Mouse (Mus musculus) adrenal gland, postnatal 25 days (tissue): ENCODE measurements at regions not wholly inside any gene's neighbourhood (a gene's known extent, or its start where the extent isn't known, plus 50 kb on each side); places are given as distances from the start of the nearest gene placed in this dataset.

Experiments
- DNase-seq: peaks from one replicate; pipeline ENCODE4 v3.0.0; 2021; ENCODE audit warnings: mixed read lengths

DNA sequence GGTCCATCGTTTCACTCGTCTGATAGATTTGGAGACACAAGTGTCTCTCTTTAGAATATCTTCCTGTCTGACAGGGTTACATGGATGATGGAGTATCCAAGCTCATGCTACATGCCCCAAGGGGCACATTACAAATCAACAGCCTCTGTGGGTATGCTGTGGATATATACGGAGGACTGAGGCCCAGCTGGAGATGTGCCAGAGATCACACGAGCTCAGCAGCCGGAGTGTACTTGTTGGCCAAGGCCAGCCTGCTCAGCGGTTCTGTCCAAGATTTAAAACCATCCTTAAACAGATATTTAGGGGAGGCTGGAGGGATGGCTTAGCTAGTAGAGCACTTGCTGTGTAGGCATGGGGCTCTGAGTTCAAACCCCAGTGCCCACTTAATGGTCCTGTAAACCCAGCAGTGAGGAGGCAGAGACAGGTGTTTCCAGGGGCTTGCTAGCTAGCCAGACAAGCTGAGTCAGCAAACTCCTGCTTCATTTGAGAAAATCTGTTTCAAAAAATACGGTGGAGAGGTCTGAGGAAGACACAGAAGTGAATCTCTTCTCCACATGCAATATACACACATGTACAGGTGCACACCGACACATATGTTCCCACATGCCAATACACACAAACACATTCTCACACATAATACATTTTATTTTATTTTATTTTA lies 85.6 kb upstream of the Aldh1b1 start:
- peak; percentile 39 for DNase-seq

DNA sequence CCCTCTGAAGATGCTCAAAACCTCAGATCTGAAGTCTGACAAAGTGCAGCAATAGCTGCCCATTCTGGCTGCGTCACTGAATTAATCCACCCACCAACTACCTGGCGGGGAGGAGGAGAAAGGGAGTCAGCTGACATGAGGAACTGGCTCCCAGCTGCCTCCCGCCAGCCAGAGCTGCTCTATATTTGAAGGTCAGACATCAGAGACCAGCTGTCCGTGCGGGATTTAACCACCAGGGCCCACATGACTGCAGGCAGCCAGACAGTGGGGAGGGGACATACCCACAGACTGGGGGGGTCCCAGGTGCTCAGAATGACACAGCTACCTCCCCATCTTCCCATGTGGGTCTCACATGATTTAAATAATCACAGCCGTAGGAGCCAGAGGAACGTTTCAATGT lies 94.8 kb upstream of the Aldh1b1 start:
- no peak for DNase-seq

DNA sequence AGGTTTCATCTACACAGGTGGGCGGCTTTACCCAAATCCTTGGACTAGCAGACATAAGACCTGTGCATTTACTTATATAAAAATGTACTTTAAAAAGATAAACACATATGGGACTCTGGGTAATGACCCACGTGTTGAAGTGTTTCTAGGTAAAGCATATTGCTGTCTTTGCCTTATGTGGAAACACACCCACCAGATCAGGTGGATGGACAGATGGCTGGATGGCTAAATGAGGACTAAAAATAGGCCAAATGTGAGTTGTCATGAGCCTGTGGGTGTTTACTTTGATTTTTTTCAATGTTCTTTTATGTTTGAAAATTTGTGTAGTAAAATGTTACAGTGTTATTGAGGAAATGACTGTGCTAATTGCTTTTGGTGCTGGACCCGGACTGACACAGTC lies 99.2 kb upstream of the Aldh1b1 start:
- no peak for DNase-seq

- no peak for DNase-seq
Measured at GRCm38 (mm10) chr4:45695239-45695638, 103.6 kb upstream of the Aldh1b1 start.

DNA sequence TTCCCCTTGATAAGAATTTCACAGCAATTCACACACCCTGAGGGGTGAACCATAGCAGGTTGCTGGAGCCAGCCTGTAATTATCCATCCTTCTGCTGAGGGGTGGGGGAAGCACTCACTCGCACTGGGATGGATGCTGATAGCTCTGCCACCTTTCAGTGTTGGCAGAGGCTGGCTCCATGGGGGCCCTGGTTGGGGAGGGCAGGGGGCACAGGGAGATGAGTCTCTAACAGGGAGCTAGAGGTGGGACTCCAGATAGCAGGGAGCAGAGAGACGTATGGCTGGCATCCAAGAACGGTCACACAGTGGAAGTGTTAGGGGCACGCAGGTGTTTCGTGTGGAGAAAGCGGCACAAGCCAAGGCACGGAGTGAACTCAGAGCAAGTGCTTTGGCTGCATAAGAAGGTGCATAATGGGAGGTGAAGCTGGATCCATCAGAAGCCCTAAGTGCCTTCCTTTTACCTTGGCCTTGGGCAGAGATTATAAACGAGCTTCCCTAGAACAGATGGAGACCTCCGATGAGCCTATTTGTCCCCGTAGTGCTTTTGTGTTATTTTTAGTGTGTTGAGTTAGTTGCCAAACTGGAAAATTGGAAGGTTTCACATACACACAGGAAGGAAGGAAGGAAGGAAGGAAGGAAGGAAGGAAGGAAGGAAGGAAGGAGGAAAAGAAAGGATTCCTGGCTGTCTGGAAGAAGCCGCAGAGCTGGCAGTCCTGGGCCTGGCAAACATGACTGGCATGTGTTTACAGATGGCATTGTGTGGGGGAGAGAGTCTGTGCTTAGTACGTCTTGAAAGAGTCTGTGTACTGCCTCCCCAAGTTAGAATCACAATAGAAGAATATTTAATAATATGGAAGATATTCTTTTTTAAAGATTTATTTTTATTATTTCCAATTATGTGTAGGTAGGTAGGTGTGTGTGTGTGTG lies 108.6 kb upstream of the Aldh1b1 start:
- no peak for DNase-seq

DNA sequence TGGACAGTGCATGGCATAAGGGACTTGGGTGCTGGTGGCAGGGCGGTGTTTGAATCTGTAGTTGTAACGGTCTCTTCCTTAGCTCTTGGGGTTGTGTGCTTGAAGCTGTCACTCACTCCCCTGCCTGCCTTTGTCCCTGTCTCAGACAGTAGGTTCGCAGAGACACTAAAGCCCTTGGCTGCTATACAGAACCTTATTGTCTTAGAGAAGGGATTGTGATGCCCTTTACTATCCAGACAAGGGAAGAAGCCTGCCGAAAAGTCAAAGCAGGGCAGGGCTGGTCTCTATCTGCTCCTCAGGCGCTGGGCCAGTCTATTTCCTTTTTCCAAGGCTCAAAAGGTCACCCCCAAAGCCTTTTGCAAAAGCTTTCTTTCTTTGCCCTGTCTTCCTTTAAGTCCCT lies 109.2 kb upstream of the Aldh1b1 start:
- no peak for DNase-seq

- DNase-seq: no peak
Measured at GRCm38 (mm10) chr4:45688233-45688632, 110.6 kb upstream of the Aldh1b1 start.

DNA sequence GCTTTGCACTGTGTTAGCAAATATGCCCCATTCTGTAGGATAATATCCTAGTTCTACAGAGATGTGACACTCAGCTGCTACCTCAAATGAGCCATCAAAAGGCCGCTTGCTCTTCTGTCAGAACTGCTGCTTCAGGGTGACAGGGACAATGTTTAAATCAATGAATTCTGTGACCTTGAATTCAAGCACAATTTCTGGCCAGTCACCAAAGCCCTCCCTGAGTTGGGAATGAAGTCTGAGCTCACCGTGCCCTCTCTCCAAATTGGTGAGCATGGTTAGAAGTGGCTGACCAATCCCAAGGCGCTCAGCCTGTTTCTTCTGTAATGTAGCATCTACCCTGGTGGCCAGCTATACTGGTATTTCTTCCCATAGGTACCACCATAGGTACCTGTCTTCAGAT lies 113.8 kb upstream of the Aldh1b1 start:
- no peak for DNase-seq

GRCm38 (mm10) chr4:45683205-45683604 lies 115.6 kb upstream of the Aldh1b1 start:
- DNase-seq: peak; percentile 71

- DNase-seq: no peak
Measured at GRCm38 (mm10) chr4:45682746-45683145, 116.1 kb upstream of the Aldh1b1 start.

GRCm38 (mm10) chr4:45676137-45676536 lies 122.7 kb upstream of the Aldh1b1 start:
- peak; percentile 12 for DNase-seq

DNA sequence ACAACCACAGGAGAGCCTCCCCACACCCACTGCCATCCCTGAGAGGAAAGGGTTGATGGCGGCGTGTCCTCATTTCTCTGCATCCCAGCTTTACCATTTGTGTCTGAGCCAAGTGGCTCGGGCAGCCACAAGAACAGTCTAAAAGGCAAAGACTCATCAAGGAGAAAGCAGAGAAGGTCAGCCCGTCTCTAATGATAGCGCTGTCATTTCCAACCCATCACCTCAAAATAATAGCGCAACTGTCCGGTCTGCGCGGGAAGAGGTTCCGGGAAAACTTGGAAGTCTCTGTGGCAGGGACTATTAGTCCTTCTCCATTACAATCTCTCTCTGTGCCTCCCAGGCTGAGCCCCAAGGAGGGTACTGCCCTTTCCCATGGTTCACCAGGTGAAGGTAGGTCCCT lies 124.5 kb upstream of the Aldh1b1 start:
- DNase-seq: no peak

GRCm38 (mm10) chr4:45673081-45673819 lies 125.6 kb upstream of the Aldh1b1 start:
- no peak for DNase-seq

DNA sequence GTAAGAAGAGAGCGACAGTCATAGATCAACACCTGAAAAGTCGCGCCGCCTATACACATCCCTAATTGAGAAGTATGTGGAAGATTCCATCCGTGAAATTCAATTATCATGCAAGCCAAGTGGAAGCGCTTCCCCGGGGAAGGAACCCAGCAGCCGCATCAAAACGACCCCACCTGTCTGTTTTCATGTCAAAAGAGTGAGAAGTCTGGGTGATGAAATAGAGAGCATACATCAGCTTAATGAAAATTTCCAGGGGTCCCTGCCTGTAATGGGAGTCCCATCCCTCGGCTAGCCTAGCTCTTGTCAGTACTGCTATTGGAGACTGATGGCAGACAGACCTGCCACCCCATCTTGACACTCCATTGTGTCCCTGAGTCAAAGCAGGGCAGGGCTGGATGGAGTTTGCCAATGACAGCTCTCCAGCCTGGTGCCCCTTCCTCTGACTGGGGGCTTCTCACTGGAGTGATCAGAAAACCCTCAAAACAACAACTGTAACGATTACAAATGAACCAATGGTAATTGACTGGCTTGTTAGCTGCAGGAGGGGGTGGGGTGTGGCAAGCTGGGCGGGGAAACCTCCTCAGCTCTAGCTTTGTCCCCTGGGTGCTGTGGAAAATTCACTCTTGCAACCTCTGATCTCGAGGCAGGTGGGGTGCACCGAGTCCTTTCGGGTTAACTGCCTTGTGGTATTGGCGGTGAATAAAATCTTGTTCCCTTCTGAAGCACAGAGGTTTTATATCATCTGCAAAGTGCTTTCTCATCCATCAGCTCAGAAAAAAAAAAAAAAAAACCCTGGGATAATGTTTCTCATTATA lies 126.4 kb upstream of the Aldh1b1 start:
- no peak for DNase-seq

DNA sequence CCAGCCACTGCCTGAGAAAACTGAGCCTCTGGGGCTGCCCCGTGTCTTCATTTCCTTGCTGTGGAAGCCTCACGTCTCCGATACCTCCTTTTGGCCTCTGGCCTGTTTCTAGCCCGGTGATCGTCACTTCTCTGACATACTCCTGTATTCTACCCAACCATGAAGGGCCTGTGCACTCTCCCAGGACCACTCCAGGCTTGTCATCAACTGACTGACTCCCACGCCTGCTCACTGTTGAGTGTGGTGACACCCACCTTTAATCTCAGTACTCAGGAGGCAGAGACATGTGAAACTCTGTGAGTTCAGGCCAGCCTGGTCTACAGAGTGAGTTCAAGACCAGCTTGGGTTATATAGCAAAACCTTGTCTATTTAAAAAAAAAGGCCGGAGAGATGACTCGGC lies 132.1 kb upstream of the Shb start:
- DNase-seq: no peak

GRCm38 (mm10) chr4:45657350-45657978 lies 125.2 kb upstream of the Shb start:
- no peak for DNase-seq

GRCm38 (mm10) chr4:45655780-45656179 lies 123.5 kb upstream of the Shb start:
- DNase-seq: no peak

DNA sequence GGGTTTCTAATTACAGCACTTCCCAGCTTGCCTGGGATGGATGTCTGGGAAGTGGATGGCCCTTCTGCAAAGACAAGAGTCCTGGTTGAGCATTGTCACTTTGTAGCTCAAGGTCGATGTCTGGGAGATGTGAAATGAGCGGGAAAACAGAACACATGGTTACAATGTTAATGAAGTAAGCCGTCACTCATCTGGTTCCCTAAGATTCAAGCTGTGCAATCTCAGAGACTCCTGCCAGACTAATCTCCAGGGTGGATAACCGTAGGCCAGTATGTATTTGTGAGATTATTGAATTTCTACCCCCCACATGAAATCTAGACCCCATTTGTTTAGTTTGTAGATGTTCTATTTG lies 122.5 kb upstream of the Shb start:
- DNase-seq: no peak

DNA sequence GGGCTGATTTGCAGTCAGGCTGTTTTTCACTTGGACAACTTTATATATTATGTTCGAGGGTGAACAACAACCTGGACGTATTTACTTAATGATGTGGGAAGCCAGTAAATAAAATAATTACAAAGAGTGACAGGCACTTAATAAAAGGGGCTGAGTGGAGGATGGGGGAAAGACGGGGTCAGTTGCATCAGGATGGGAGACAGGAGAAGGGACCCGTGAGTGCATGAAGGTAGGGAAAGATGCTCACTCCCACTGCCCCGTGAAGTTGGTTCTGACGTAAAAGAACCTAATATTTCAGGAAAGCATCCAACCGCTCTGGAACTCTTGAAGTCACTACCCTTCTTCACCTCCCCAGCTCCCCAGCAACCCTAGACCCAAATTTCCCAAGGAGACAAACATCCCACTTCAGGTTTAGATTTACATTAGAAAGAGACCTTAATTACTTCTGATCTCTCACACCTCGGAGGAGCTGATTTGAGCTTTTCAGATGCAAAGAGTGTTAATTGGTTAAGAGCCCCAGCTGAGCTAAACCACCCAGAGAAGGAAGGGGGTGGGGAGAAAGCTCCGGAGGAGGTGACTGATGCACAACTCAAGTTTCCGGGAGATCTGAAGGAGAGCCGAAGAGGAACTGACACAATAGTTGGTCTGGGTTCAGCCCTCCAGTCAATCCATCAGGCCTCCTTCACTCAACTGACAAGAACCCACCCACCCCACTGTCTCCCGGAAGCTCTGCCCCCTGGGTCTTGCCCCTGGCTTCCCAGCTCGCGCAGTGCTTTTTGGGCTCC lies 121.9 kb upstream of the Shb start:
- DNase-seq: no peak

- DNase-seq: no peak
Measured at GRCm38 (mm10) chr4:45648884-45649577, 116.8 kb upstream of the Shb start.
